Mouse (Mus musculus) cerebellum, adult 11 months (tissue): ENCODE data around the gene Klra8.
"Not testable (repeated sequence)": the region's sequence is repeated elsewhere in the genome, so short reads cannot be mapped to it uniquely, and the experiment has no call there.

ENCODE experiments used
- DNase-seq: peaks from one replicate; pipeline ENCODE4 v3.0.0; 2022

The Klra8 gene

GRCm38 (mm10) chr6:130129798-130130197, at the start of gene Klra8:
Klra8 (minus strand) TSS chr6:130129898.
- not testable (repeated sequence) for DNase-seq

GRCm38 (mm10) chr6:130110485-130110884, 19.2 kb downstream of the Klra8 start:
- DNase-seq: no peak

DNA sequence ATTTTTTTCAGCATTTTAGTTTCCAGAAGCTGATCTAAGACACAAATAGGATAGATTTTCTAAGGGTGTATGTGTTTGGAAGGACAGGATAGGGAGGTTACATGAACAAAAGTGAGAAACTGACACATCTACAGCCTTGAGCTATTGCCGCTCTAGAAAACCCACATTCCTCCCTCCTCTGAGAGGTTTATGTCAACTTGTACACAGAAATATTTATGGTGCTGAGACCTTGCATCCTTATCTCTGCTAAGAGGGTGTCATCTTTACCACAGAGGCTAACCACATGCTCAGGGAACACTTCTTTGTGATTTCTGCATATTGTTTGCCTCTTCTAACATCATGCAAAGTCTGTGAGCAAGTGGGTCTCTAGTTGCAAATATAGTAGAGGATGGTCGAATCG, 27.0 kb downstream of the Klra8 start:
- not testable (repeated sequence) for DNase-seq

- DNase-seq: no peak
Measured at GRCm38 (mm10) chr6:130092336-130092948, 37.3 kb downstream of the Klra8 start.

GRCm38 (mm10) chr6:130067171-130067570, 62.5 kb downstream of the Klra8 start, which contains the start of gene Klra4:
Klra4 (minus strand) TSS chr6:130067271.
- DNase-seq: not testable (repeated sequence)
